Mouse (Mus musculus) kidney, adult 18-20 months (tissue): ENCODE results near the gene Baiap2l1.
A peak's percentile ranks its signal among the peaks of the same experiment; 100 is the strongest.

ENCODE experiments used
- DNase-seq: peaks from one replicate; pipeline ENCODE4 v3.0.0; 2021

The Baiap2l1 gene

DNA sequence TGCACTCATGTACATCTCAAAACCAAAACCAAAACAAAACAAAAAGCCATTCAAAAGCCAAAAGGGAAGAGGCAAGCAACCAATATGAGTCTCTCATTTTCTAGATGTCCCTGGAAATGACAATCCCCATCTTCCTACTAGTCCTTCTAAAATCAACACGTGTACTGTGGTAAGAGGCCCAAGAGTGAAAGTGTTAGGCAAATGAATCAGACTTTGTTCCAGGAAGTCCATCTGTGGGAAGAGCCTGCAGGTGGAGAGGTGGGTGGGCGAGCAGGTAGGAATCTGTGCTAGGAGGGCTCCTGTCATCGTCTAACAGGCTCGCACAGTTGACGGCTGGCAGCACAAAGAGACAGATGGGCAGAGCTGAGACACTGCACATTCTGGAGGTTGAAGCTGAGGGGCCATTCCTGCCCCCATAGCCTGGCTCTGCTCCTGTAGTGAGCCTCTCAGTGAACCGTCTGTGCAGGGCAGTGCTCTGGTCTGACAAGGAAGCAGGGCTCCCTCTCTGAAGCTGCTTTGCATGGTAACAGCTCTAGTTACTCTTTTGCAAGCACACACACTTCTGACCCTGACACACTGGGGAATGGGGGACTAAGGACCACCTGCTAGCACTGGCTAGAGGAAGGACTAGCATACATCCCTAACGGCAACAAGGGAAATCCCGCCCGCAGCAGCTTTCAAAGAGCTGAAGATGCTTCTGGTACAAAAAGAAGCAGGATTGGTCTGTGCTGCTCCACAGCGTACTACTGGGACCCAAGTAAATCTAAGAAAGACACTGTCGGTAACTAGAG, 75.2 kb downstream of the Baiap2l1 start:
- no peak for DNase-seq

DNA sequence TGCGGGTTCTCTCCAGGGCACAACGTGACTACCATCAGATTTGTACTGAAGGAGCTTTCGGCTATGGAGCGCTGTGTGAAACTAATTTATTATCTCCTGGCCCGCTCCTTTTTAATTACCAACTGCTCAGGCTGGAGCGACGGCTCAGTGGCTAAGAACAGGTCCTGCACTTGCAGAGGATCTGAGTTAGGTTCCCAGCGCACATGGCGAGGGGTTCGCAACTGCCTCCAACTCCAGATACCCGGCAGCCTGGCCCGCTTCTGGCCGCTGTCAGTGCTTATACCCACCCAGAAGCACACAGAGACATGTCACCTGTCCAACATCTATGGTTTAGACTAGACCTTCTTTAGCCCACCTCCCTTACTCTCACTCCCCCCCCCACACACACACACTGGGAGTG, 78.0 kb downstream of the Baiap2l1 start:
- no peak for DNase-seq

- no peak for DNase-seq
Measured at GRCm38 (mm10) chr5:144279081-144279541, 78.8 kb downstream of the Baiap2l1 start.

GRCm38 (mm10) chr5:144278374-144278960, 79.4 kb downstream of the Baiap2l1 start:
- DNase-seq, result no peak

DNA sequence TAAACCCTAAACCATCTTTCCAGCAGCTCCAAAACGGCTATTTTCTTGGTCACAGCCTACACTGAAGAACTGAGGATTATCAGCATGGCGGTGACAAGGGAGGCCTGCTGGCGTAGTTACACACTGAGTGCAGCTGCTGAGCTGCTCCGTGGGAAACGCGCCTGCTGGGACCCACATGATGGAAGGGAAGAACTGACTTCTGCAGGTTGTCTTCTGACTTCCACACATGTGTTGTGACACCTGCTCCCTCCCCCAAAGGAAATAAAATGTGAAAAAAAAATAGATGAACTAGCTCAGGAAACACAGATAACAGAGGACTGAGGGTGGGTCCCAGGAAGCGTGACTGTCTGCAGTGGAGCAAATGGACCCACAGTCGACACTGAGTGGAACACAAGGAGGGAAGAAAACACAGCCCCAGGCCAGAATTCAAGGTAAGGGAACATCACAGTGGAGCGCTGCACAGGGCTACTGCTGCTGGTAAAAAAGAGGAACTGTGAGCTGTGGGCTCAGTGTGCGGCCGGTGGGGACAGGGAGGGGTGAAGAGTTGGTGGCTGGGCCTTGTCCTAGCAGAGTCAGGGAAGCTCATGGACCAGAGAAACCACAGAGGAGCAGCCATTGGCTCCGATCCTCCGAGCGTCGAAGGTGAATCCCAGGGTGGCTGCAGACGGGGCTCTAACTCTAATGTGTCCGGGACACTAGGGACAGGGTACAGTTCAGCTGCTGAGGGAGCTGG, 80.8 kb downstream of the Baiap2l1 start:
- no peak for DNase-seq

DNA sequence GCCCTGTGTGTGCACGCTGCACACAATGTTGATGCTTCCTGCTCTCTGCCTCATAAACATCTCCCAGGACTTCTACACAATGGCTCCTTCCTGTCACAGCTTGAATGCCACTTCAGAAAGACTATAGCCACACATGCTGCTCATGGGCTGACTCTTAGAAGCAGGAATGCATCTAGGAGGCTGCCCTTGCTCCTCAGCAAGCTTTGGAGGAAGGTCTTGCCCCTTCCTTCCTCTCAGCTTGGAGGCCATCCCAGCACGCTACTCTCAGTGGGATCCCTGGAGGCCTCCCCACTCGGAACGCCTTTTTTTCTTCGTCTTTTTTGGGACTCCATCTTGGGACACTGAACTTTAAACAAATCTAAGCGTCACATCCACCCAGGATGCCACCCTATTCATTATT, 83.0 kb downstream of the Baiap2l1 start:
- DNase-seq, result no peak

DNA sequence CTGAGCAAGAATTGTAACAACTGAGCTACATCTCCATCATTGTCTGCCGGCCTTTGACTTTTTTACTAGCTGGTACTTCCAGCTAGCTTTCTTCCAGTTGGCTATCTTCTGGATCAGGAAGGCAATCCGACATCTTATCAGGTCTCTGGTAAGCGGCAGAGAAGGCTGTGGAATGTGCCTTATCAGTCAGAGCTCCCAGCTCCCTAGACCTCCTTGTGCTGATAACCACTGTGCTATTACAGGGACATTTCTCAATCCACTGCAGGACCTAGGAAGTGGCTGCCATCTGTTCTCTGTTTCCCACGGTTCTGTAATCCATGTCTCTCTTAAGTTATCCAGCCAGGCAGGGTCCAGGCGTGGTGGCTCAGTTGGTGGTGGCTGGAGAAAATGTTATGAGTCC, 86.1 kb downstream of the Baiap2l1 start:
- no peak for DNase-seq

DNA sequence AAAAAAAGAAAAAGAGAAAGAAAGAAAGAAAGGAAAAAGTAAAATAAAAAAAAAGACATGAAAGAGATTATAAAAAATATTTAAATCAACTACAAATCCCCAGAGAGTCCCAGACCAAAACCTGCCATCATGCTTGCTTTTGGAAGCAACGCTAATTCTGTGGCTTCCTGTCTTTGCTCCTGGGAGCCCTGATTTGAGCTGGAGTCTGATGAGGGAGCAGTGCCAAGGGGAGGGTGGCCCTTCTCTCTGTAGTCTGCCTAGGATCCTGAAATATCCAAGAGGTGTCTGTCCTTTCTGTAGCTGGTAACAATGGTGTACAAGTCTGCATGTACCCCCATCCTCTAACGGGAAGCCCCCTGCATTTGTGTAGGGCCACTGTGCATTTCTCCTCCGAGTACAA, 86.8 kb downstream of the Baiap2l1 start:
- DNase-seq, result no peak

GRCm38 (mm10) chr5:144270420-144270819, 87.5 kb downstream of the Baiap2l1 start:
- DNase-seq, result no peak

DNA sequence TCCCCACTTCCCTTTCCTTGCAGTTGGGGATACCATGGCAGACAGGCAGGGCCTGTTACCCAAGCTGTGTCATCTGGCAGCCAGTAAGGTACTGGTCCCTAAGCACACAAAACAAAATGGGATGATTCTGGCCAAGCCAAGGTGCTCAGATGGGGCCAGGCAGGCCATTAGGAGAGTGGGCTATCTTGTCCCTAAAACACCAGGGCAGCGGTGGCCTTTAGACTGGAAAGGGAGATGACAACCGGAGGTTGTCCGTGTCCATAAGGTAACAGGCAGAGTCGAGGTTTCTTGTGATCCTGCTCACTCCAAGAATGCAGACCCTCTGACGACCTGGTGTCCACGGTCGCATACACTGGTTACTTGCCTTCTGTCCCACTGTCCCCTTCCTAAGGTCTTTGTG, 88.0 kb downstream of the Baiap2l1 start:
- no peak for DNase-seq

DNA sequence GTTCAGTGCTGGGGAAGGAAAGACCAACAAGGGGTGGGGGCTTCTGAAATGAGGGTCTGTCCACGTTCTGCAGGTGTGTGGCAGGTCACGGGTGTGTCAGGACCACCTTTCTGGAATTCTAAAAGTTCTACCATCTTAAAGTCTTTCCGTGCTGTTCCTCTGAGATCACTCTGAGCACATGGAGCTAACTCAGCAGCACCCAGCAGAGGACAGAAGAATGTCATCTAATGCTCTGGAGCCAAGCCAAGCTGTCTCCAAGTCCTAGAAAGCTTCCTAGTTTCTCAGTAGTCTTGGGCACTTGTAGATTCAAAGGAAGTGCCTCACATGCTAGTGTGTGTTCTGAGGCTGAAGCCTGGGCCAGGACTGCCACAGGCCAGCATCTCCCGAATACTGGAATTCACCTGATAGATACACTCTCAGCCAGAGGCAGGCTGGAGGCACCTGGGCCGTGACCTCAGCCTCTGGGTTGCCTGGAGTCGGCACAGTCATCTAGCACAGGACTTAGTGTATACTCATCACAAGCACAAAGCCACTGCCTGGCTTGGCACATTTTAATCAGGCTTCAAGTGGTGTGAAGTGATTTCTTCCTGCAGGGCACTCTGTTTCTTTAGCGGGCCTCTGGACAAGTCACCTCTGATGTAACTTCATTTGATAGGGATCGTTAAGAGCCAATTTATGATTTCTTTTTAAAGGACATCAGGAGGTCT, 90.2 kb downstream of the Baiap2l1 start:
- peak; percentile 67 for DNase-seq

DNA sequence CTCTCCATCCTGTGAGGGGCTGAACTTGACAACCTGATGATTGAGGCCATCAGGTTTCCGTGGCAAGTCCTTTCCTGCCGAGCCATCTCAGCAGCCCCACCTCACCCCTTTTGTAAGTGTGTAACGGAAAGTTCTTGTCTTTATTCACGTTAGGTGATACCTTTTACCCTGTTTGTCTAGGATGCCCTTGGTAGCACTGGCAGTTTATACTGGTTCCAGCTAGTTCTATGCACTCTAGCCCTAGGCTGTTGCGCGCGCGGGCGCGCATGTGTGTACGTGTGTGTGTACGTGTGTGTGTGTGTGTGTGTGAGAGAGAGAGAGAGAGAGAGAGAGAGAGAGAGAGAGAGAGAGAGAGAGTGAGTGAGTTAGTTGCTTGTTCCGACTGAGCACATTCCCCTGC, 94.4 kb downstream of the Baiap2l1 start:
- peak; percentile 33 for DNase-seq

- DNase-seq, result no peak
Measured at GRCm38 (mm10) chr5:144263082-144263481, 94.8 kb downstream of the Baiap2l1 start.

DNA sequence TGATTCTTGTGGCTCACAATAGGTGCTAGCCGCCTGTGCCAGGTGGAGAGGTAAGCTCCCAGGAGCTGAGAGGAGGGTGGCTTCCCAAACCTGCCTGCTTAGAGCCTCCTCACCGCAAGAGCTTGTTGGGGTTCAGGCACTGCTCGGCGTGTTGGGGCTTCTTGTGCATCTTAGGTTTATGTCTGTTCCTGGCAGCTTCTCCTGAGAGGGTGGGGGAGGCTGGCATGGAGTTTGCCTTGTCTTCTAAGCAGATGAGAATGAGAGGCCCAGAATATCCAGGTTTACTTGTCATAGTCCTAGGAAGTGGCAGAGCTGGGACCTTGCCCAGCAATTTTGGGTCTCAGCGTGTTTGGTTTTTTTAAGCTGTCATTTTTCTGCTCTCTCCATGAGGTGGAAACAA, 96.1 kb downstream of the Baiap2l1 start:
- DNase-seq, result no peak

GRCm38 (mm10) chr5:144261309-144261708, 96.6 kb downstream of the Baiap2l1 start:
- DNase-seq, result peak; percentile 42

- no peak for DNase-seq
Measured at GRCm38 (mm10) chr5:144260464-144260863, 97.4 kb downstream of the Baiap2l1 start.

DNA sequence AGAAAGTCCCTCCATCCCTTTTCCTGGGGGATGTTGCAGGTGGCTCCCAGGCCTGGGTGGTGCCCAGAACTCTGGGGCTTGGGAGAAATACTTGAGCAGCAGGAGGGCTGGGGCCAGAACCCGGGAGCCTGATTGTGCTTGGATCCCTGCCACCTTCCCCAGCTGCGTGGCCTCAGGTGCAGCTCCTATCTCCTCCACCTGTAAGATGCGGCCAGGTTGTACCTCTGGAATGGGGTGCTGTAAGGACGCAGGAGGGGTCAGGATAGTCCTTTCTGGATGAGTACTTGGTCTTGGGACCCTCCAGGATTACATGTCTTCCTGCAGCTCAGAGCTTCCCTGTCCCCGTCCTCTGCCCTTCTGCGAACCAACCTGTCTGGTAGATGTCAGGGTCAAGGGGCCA, 98.7 kb downstream of the Baiap2l1 start:
- peak; percentile 42 for DNase-seq

- peak; percentile 59 for DNase-seq
Measured at GRCm38 (mm10) chr5:144258687-144259086, 99.2 kb downstream of the Baiap2l1 start.

- DNase-seq, result peak; percentile 86
Measured at GRCm38 (mm10) chr5:144258131-144258611, 99.7 kb downstream of the Baiap2l1 start.

DNA sequence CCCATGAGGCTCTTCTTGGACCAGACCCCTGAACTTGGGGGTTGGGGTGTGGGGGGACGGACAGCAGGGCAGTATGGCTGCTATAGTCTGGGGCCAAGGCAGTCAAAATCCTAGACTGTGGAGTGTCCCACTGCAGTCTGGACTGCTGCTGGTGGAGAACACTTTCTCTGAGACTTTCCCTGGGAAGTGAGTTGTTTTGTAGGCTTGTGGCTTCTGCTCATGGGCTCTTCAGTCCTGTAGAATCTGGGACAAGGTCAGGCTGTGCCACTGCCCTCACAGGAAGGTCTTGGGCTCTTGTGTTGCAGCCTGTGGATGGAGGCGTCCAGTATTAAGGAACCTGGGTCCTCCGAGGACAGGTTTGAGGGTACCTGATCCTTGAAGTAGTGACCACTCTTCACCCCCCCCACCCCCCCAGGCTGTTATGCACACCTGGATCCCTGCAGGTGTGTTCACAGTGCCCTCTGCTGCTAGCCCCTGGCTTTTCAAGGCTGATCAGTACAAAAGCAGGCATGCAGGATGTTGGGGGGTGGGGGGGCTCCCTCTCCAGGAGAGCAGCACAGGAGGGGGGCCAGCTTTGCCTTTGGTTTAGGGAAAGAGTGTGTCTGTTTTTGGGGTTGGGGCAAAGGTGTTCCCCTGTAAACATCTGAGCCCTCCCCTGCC, 100.3 kb downstream of the Baiap2l1 start:
- DNase-seq, result peak; percentile 27

DNA sequence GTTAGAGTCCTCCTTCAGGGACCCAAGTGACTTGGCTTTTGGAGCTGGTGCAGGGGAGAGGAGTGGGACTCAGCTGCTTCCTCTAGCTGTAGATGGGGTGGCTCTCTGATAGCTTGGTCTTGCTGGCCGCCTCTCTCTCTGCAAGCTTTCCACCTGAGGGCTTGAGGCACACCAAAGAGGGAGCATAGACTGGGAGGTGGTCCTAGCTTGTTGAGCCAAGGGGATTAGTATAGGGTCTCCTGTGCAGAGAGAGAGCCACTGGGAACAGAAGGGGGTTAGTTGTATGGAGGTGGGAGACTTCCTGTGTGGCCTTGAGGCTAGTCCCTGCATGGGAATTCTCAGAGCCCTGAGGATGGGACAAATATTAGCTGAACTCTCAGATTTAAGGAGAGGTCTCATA, 101.0 kb downstream of the Baiap2l1 start:
- peak; percentile 36 for DNase-seq

GRCm38 (mm10) chr5:144256541-144256870, 101.4 kb downstream of the Baiap2l1 start:
- no peak for DNase-seq
